Mouse (Mus musculus) kidney, postnatal 0 days (tissue): Measurements from ENCODE around the gene Gm3409. TPM values are rescaled to one million over a fixed set of nuclear protein-coding genes. Genes with fewer than 3 reads are reported as not detected.

Experiments used
- ATAC-seq: fragments of 200-750 bp; cut with Nextera tagmentation; replicated peaks from 2 replicates; pipeline ENCODE4 v1.8.0; 2017; ENCODE audit warnings: low read depth, moderate number of reproducible peaks, moderate TSS enrichment, moderate library complexity; ENCODE audit not compliant: low FRiP score
- DNase-seq: peaks from one replicate; pipeline ENCODE4 v3.0.0-alpha.2; 2016; ENCODE audit warnings: low spot score
- H3K27ac ChIP-seq: fragments of 300-500 bp; sonication (generic); 2 replicates; pipeline ENCODE4 v1.5.1; 2014; ENCODE audit warnings: mild to moderate bottlenecking
- H3K27me3 ChIP-seq: fragments of 300-500 bp; sonication (generic); 2 replicates; pipeline ENCODE4 v1.6.1; 2014; ENCODE audit warnings: low read length, mixed read lengths; ENCODE audit not compliant: insufficient read depth
- H3K36me3 ChIP-seq: fragments of 300-500 bp; sonication (generic); 2 replicates; pipeline ENCODE4 v1.6.1; 2014; ENCODE audit warnings: low read length, mixed read lengths; ENCODE audit not compliant: insufficient read depth
- H3K4me1 ChIP-seq: fragments of 300-500 bp; sonication (generic); replicated peaks from 2 replicates; pipeline ENCODE4 v1.6.1; 2014; ENCODE audit warnings: antibody characterized with exemption, low read length, mixed read lengths; ENCODE audit not compliant: insufficient read depth
- H3K4me2 ChIP-seq: fragments of 300-500 bp; sonication (generic); 2 replicates; pipeline ENCODE4 v1.6.1; 2014; ENCODE audit warnings: mild to moderate bottlenecking, low read length, moderate library complexity, mixed read lengths
- H3K4me3 ChIP-seq: fragments of 300-500 bp; sonication (generic); replicated peaks from 2 replicates; pipeline ENCODE4 v1.5.1; 2014; ENCODE audit warnings: low read depth, low read length
- H3K9ac ChIP-seq: fragments of 300-500 bp; sonication (generic); 2 replicates; pipeline ENCODE4 v1.6.1; 2014; ENCODE audit warnings: low read depth, low read length
- H3K9me3 ChIP-seq: fragments of 300-500 bp; sonication (generic); replicated peaks from 2 replicates; pipeline ENCODE4 v1.6.1; 2016; ENCODE audit warnings: low read length, inconsistent platforms, mixed read lengths
- CTCF ChIP-seq: IDR thresholded peaks from 2 replicates; pipeline ENCODE4 v1.5.1; 2016; ENCODE audit warnings: antibody characterized with exemption, low read depth, mild to moderate bottlenecking, moderate library complexity
- WGBS: fragments of 180-500 bp; shearing (Covaris S2); extraction: QIAGEN DNeasy Blood & Tissue Kit; methylation state at CpG from one replicate; pipeline ENCODE4 v1.1.7; 2014; 5-methylcytosine and 5-hydroxymethylcytosine counted together
- polyA plus RNA-seq: library from polyadenylated mRNA; unstranded; fragments of >200 nt; fragmentation: Nextera tagmentation; extraction: Ambion mirVana; gene quantifications from 2 replicates; pipeline ENCODE4 v1.2.1, GENCODE M21; 2015

Gene Gm3409
- polyA plus RNA-seq, 1 experiment from 2014 or later: not detected

- no peak for TF ChIP-seq CTCF
- H3K9ac ChIP-seq: 0 out of 2 replicates have a peak within 1 kb of the TSS, but pooled peaks have one; percentile 1
- H3K9me3 ChIP-seq: no peaks in the 10 kb centered on the region
- H3K4me1 ChIP-seq: no peaks in the 10 kb centered on the region
- H3K27ac ChIP-seq: no peak within 1 kb of the TSS
- ATAC-seq (peak; percentile 52), DNase-seq (no peak)
- peak within 1 kb of the TSS; percentile 85 for H3K4me2 ChIP-seq
- under 1% methylated on average over 58 of the region's 64 CpGs for WGBS
- H3K27me3 ChIP-seq: peaks cover 19% of the 10 kb centered on the region
- no peaks in the 10 kb centered on the region for H3K36me3 ChIP-seq
- H3K4me3 ChIP-seq: peak within 1 kb of the TSS; percentile 44
These were observed 47.2 kb downstream of the Gm3409 start, which contains the start of gene Gpr12 for GRCm38 (mm10) chr5:146584478-146585306. Gpr12 (minus strand) TSS chr5:146585239.

- H3K9ac ChIP-seq: no peak overlapping the region
- peaks cover 19% of the 10 kb centered on the region for H3K27me3 ChIP-seq
- DNase-seq: peak; percentile 72
- H3K4me3 ChIP-seq: peak overlapping the region; percentile 44
- ATAC-seq: 0 out of 2 replicates have a peak, but pooled peaks have one; percentile 40
- peak overlapping the region; percentile 85 for H3K4me2 ChIP-seq
- WGBS: 2% methylated on average over 10 of the region's 10 CpGs
- H3K27ac ChIP-seq: no peak overlapping the region
- H3K9me3 ChIP-seq: no peaks in the 10 kb centered on the region
- H3K4me1 ChIP-seq: no peaks in the 10 kb centered on the region
- TF ChIP-seq CTCF: no peak
- H3K36me3 ChIP-seq: no peaks in the 10 kb centered on the region
These were observed 47.8 kb downstream of the Gm3409 start for GRCm38 (mm10) chr5:146585307-146585651.

- Histone ChIP-seq H3K4me3 (no peak overlapping the region), H3K27me3 (peaks cover 19% of the 10 kb centered on the region), H3K36me3 (no peaks in the 10 kb centered on the region), H3K4me2 (no peak overlapping the region), H3K9ac (no peak overlapping the region), H3K27ac (no peak overlapping the region), H3K9me3 (no peaks in the 10 kb centered on the region), H3K4me1 (no peaks in the 10 kb centered on the region)
- WGBS: 73% methylated on average over 8 of the region's 8 CpGs
- ATAC-seq (no peak), DNase-seq (no peak)
- TF ChIP-seq CTCF: 0 out of 2 replicates have a peak, but pooled peaks have one; percentile 15
These were observed 49.1 kb downstream of the Gm3409 start for GRCm38 (mm10) chr5:146586357-146587070.

Other genes with a start within 250 kb of the Gm3409 start
- 1.9 and 2.0 TPM in 2 replicates for gene Wasf3, start 152.7 kb upstream of the Gm3409 start, polyA plus RNA-seq
- gene Gm6408, start 55.7 kb upstream of the Gm3409 start, polyA plus RNA-seq: not detected in 2 replicates
- gene Gm6370, start 46.3 kb upstream of the Gm3409 start, polyA plus RNA-seq: not detected in 2 replicates
- not detected in 2 replicates for gene 4930449I24Rik, start 35.2 kb upstream of the Gm3409 start, polyA plus RNA-seq
- not detected in 2 replicates for gene Gm3402, start 23.5 kb upstream of the Gm3409 start, polyA plus RNA-seq
- gene Gm3404, start 11.8 kb upstream of the Gm3409 start, polyA plus RNA-seq: not detected in 2 replicates
- not detected in 2 replicates for gene Gm3415, start 18.5 kb downstream of the Gm3409 start, polyA plus RNA-seq
- 0.61 and 0.68 TPM in 2 replicates for gene Gpr12, start 47.6 kb downstream of the Gm3409 start, polyA plus RNA-seq